Mouse (Mus musculus) stomach, postnatal 0 days (tissue): ENCODE results near the gene Gm5346.
"Not testable (repeated sequence)": the region's sequence is repeated elsewhere in the genome, so short reads cannot be mapped to it uniquely, and the experiment has no call there.

Experiments used
- CTCF ChIP-seq: IDR thresholded peaks from 2 replicates; pipeline ENCODE4 v1.5.1; 2016; ENCODE audit warnings: antibody characterized with exemption, low read depth, mild to moderate bottlenecking, moderate library complexity
- EP300 ChIP-seq: optimal IDR thresholded peaks from 2 replicates; pipeline ENCODE3; 2016; ENCODE audit warnings: antibody characterized with exemption

- TF ChIP-seq CTCF, EP300: not testable (repeated sequence)
Measured at GRCm38 (mm10) chr8:43603657-43604056, 23.4 kb downstream of the Gm5346 start.
